Mouse (Mus musculus) liver, embryonic 16.5 days (tissue): Measurements from ENCODE around the gene Hmox1. TPM values are rescaled to one million over a fixed set of nuclear protein-coding genes. Genes with fewer than 3 reads are reported as not detected.

Experiments used
- ATAC-seq: fragments of 200-750 bp; cut with Nextera tagmentation; 2 replicates; pipeline ENCODE4 v1.8.0; 2017; ENCODE audit warnings: low read depth, mild to moderate bottlenecking, moderate number of reproducible peaks, moderate library complexity
- H3K27ac ChIP-seq: fragments of 300-500 bp; sonication (generic); 2 replicates; pipeline ENCODE4 v1.5.1; 2014; ENCODE audit warnings: mild to moderate bottlenecking, low read length
- H3K27me3 ChIP-seq: fragments of 300-500 bp; sonication (generic); 2 replicates; pipeline ENCODE4 v1.6.1; 2014; ENCODE audit warnings: low read depth, low read length, mixed read lengths; ENCODE audit not compliant: control insufficient read depth, insufficient read depth
- H3K36me3 ChIP-seq: fragments of 300-500 bp; sonication (generic); 2 replicates; pipeline ENCODE4 v1.6.1; 2014; ENCODE audit warnings: mild to moderate bottlenecking; ENCODE audit not compliant: control insufficient read depth, insufficient read depth
- H3K4me1 ChIP-seq: fragments of 300-500 bp; sonication (generic); 2 replicates; pipeline ENCODE4 v1.6.1; 2014; ENCODE audit warnings: low read depth, low read length, mixed read lengths; ENCODE audit not compliant: control insufficient read depth
- H3K4me2 ChIP-seq: fragments of 300-500 bp; sonication (generic); 2 replicates; pipeline ENCODE4 v1.6.1; 2014; ENCODE audit warnings: low read depth, low read length, mixed read lengths
- H3K4me3 ChIP-seq: fragments of 300-500 bp; sonication (generic); 2 replicates; pipeline ENCODE4 v1.5.1; 2014; ENCODE audit warnings: low read depth, mild to moderate bottlenecking, low read length
- H3K9ac ChIP-seq: fragments of 300-500 bp; sonication (generic); 2 replicates; pipeline ENCODE4 v1.6.1; 2014; ENCODE audit warnings: low read depth, low read length
- H3K9me3 ChIP-seq: fragments of 300-500 bp; sonication (generic); replicated peaks from 2 replicates; pipeline ENCODE4 v1.6.1; 2016; ENCODE audit warnings: low read length; ENCODE audit not compliant: control insufficient read depth
- WGBS: fragments of 180-500 bp; shearing (Covaris S2); extraction: QIAGEN DNeasy Blood & Tissue Kit; methylation state at CpG from one replicate; pipeline ENCODE4 v1.1.7; 2014; ENCODE audit not compliant: insufficient replicate concordance; 5-methylcytosine and 5-hydroxymethylcytosine counted together
- polyA plus RNA-seq: library from polyadenylated mRNA; unstranded; fragments of >200 nt; fragmentation: Nextera tagmentation; extraction: Ambion mirVana; gene quantifications from 2 replicates; pipeline ENCODE4 v1.2.1, GENCODE M21; 2015

Gene Hmox1
- polyA plus RNA-seq, 1 experiment from 2014 or later, result 158 TPM

GRCm38 (mm10) chr8:75083846-75084245 is 9.6 kb upstream of the Hmox1 start:
- Histone ChIP-seq H3K27me3 (no peaks in the 10 kb centered on the region; the same call in 1 of the 2 replicates), H3K4me1 (peaks cover 29% of the 10 kb centered on the region), H3K9ac (peak overlapping the region; percentile 66), H3K36me3 (no peaks in the 10 kb centered on the region), H3K9me3 (no peaks in the 10 kb centered on the region), H3K4me3 (peak overlapping the region; percentile 57), H3K4me2 (peak overlapping the region; percentile 63), H3K27ac (peak overlapping the region; percentile 85)
- peak; percentile 96 for ATAC-seq
- WGBS, result 4% methylated on average over 16 of the region's 17 CpGs

- Histone ChIP-seq H3K4me1 (peaks cover 36% of the 10 kb centered on the region), H3K36me3 (no peaks in the 10 kb centered on the region), H3K27ac (peak overlapping the region; percentile 42), H3K4me2 (peak overlapping the region; percentile 63), H3K9me3 (no peaks in the 10 kb centered on the region), H3K27me3 (no peaks in the 10 kb centered on the region; the same call in 1 of the 2 replicates), H3K4me3 (no peak overlapping the region), H3K9ac (no peak overlapping the region)
- WGBS, result 43% methylated on average over 3 of the region's 3 CpGs
- ATAC-seq, result no peak
These were observed 8.9 kb upstream of the Hmox1 start for GRCm38 (mm10) chr8:75084382-75085064.

- ATAC-seq, result no peak
- Histone ChIP-seq H3K27ac (peak overlapping the region; percentile 26; the same call in 1 of the 2 replicates), H3K4me2 (no peak overlapping the region), H3K9ac (no peak overlapping the region), H3K4me3 (no peak overlapping the region), H3K9me3 (no peaks in the 10 kb centered on the region), H3K27me3 (peaks cover 3% of the 10 kb centered on the region), H3K4me1 (peaks cover 40% of the 10 kb centered on the region), H3K36me3 (no peaks in the 10 kb centered on the region)
- WGBS, result 27% methylated on average over 2 of the region's 2 CpGs
These were observed 7.4 kb upstream of the Hmox1 start for GRCm38 (mm10) chr8:75086002-75086401.

GRCm38 (mm10) chr8:75087127-75087526 is 6.3 kb upstream of the Hmox1 start:
- H3K36me3 ChIP-seq, result no peaks in the 10 kb centered on the region
- H3K4me3 ChIP-seq, result no peak overlapping the region
- no peak overlapping the region for H3K4me2 ChIP-seq
- H3K27me3 ChIP-seq, result peaks cover 7% of the 10 kb centered on the region
- H3K9me3 ChIP-seq, result no peaks in the 10 kb centered on the region
- no peak overlapping the region for H3K27ac ChIP-seq
- H3K9ac ChIP-seq, result no peak overlapping the region
- H3K4me1 ChIP-seq, result peaks cover 35% of the 10 kb centered on the region
- no peak for ATAC-seq

GRCm38 (mm10) chr8:75088989-75089881 is 4.2 kb upstream of the Hmox1 start:
- Histone ChIP-seq H3K4me1 (peaks cover 20% of the 10 kb centered on the region), H3K36me3 (no peaks in the 10 kb centered on the region), H3K9me3 (no peaks in the 10 kb centered on the region), H3K27me3 (peaks cover 22% of the 10 kb centered on the region), H3K4me3 (peak overlapping the region; percentile 8; the same call in 1 of the 2 replicates), H3K9ac (no peak overlapping the region), H3K4me2 (peak overlapping the region; percentile 41), H3K27ac (peak overlapping the region; percentile 70)
- 8% methylated on average over 6 of the region's 6 CpGs for WGBS
- peak; percentile 64 for ATAC-seq

- H3K4me3 ChIP-seq, result no peak overlapping the region
- H3K4me1 ChIP-seq, result peaks cover 12% of the 10 kb centered on the region
- H3K4me2 ChIP-seq, result no peak overlapping the region
- H3K27ac ChIP-seq, result no peak overlapping the region
- H3K27me3 ChIP-seq, result peaks cover 27% of the 10 kb centered on the region
- H3K9ac ChIP-seq, result no peak overlapping the region
- no peak for ATAC-seq
- 55% methylated on average over 4 of the region's 4 CpGs for WGBS
- no peaks in the 10 kb centered on the region for H3K36me3 ChIP-seq
- H3K9me3 ChIP-seq, result no peaks in the 10 kb centered on the region
These were observed 2.5 kb upstream of the Hmox1 start for GRCm38 (mm10) chr8:75090781-75091365.

- H3K9ac ChIP-seq, result no peak overlapping the region
- no peaks in the 10 kb centered on the region for H3K27me3 ChIP-seq
- WGBS, result 74% methylated on average over 4 of the region's 4 CpGs
- H3K4me3 ChIP-seq, result no peak overlapping the region
- no peak overlapping the region for H3K27ac ChIP-seq
- no peak overlapping the region for H3K4me2 ChIP-seq
- no peaks in the 10 kb centered on the region for H3K4me1 ChIP-seq
- H3K36me3 ChIP-seq, result no peaks in the 10 kb centered on the region
- ATAC-seq, result no peak
- no peaks in the 10 kb centered on the region for H3K9me3 ChIP-seq
These were observed 9.5 kb downstream of the Hmox1 start for GRCm38 (mm10) chr8:75102956-75103355.

- Histone ChIP-seq H3K27me3 (no peaks in the 10 kb centered on the region), H3K36me3 (no peaks in the 10 kb centered on the region), H3K4me2 (no peak overlapping the region), H3K4me1 (no peaks in the 10 kb centered on the region; the same call in 1 of the 2 replicates), H3K4me3 (no peak overlapping the region), H3K27ac (no peak overlapping the region), H3K9ac (no peak overlapping the region), H3K9me3 (no peaks in the 10 kb centered on the region)
- WGBS, result 45% methylated on average over 8 of the region's 8 CpGs
- ATAC-seq, result no peak
These were observed 10.0 kb downstream of the Hmox1 start for GRCm38 (mm10) chr8:75103376-75103878.
